Mouse (Mus musculus) large intestine, adult 2 months (tissue): ENCODE measurements at regions not wholly inside any gene's neighbourhood (a gene's known extent, or its start where the extent isn't known, plus 50 kb on each side); places are given as distances from the start of the nearest gene placed in this dataset.

Experiments used
- DNase-seq: peaks from one replicate; pipeline ENCODE4 v3.0.0-alpha.2; 2012; ENCODE audit warnings: low read depth, low spot score
- WGBS: fragments of 180-500 bp; shearing (Covaris S2); methylation state at CpG from one replicate; pipeline ENCODE4 v1.1.7; 2018; 5-methylcytosine and 5-hydroxymethylcytosine counted together

DNA sequence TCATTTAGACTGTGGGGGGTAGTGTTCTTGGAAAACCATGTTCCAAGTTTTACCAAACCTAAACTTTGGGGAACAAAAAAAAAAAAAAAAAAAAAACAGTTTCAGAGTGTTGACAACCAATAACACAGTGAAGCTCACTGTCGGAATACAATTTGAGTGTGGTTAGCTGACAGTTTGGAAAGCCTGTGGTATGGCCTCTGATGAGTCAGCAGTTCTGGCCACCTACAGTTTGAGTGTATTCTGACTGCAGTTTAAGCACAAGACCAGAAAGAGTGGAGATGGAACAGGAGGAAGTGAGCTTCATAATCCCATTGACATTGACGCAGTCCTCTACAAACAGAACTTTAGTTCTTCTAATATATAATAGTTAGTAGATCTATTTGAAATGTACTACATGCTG lies 303.0 kb downstream of the Inhba start:
- DNase-seq = no peak
- WGBS = 89% methylated on average over 2 of the region's 2 CpGs

DNA sequence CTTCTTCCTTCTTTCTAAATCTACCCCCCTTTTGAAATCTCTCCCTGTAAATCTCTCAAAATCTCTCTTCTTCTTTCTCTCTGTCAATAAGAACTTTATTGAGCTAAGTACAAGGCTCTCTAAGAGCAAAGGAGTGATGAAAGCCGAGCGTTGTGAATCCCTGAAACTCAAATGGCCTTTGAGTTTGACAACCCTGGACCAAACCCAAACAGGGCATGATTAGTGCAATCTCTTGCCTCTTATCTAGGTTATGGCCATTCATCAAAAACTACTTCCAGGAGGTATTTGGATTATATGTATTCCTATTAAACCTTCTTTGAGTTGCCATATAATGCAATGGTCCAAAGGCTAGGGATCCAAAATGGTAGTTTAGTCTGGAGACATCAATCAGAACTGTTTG lies 304.0 kb downstream of the Inhba start:
- WGBS = 52% methylated on average over 2 of the region's 2 CpGs
- DNase-seq = no peak

DNA sequence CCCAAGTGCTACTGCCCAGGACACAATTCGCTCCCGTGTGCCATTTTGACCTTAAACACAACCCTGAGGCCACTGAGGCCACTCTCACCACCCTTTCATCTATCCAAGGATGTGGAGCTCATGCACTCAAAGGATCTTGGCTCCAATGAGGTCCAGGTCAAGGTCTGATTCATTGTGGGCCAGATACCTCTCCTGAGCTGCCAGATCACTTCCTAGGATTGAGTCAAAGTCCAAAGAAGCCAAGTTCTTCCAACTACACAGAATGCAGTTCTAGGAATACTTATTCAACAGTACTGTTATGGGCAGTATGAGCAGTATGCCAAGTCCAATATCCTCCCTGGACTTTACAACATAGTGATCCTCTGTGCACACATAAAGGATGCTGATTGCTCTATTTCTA lies 304.9 kb downstream of the Inhba start:
- no peak for DNase-seq
- 87% methylated on average over 2 of the region's 2 CpGs for WGBS

DNA sequence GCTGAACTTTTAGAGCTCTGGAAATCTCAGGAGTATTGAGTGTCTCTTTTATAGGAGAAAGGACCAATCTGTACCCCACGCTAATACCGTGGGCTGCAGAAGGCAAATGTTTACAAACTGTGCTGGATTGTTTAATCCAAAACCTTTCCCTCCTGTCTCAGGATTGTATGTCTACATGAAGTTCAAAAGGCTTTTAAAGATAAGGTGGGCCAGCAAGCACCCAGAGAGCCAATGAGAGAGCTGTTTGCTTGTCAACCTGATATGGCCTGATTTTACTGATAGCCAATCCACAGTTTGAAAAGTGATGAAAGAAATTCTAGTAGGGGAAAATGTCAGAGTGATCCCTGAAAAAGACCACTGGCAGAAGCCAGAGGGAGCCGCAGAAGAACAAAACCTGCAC lies 305.8 kb downstream of the Inhba start:
- DNase-seq = no peak
- WGBS = 35% methylated on average over 3 of the region's 3 CpGs

DNA sequence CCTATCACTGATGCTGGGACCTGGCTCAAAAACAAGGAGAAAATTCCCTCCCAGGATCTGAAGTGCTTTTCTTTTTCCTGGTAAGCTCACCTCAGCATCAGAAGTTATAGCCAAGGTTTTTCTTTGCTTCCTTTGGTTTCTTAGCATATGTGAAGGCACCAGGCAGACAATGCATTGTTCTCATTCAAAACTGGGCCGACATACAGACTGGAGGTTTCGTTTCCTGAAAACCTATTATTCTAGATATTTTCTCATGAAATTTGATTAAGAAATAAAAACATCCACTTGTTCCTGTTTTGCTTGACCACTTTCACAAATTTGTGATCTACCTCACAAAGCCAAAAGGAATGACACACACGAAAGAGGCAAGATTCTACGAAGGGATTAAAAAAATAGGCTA lies 308.7 kb downstream of the Inhba start:
- DNase-seq = no peak
- WGBS = 87% methylated on average over 4 of the region's 4 CpGs

DNA sequence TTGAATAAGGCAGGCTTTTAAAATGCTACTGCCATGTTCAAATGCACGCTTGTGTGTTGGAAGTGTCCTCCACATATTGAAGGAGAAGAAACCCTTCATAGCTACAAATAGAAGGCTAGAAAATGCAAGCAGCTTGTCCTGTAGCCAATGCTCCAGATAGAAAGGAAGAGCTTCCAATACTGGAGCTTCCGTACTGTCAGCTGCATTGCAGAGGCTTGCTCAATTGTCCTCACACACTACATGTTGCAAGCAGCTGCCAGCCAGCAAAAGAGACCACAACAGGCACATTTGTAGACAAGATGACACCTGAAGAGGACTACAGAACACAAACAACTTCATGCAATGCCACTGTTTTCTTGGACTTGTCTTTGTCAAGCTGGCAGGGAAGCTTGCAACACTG lies 314.0 kb downstream of the Inhba start:
- 87% methylated on average over 2 of the region's 2 CpGs for WGBS

DNA sequence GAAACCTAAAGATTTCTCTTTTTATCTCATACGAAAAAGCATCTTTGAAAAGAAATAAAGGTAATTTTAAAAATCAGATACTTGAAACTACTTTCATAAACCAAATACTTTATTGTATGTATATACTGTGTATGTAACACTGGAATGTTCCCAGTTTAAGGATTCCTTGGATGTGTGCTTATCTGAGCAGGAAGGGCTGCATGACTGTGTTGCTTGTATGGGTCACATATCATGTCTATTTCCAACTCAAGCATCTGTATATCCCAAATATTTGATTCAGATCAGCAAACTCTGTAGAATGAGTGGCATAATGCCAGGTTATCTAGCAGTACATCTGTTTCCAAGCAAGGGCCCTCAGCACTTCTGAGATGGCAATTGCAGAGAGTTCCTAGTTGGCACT lies 330.1 kb downstream of the Inhba start:
- no peak for DNase-seq
- WGBS = 95% methylated on average over 1 of the region's 1 CpGs

More for the DNA sequence above, 314.0 kb downstream of the Inhba start:
- no peak for DNase-seq

DNA sequence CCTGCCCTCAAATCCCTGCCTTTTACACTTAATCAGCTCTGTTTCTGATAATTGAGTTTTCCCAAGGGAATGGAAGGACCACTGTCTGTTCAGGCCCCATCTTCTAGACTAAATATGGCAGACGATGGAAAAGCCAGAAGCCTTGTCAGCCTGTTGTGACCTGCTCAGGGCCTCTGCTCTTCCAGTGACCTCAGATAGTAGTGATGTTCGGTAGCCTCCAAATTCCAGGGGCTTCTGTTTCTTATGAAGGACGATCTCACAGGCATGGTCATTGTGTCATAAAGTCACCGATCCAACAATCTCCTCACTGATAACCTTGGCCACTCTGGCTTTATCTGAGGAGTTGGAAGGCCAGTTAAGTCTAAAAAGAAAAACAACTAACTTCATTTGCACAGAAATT lies 330.5 kb downstream of the Inhba start:
- whole genome bisulfite sequencing = 64% methylated on average over 4 of the region's 4 CpGs
- DNase-seq = no peak

DNA sequence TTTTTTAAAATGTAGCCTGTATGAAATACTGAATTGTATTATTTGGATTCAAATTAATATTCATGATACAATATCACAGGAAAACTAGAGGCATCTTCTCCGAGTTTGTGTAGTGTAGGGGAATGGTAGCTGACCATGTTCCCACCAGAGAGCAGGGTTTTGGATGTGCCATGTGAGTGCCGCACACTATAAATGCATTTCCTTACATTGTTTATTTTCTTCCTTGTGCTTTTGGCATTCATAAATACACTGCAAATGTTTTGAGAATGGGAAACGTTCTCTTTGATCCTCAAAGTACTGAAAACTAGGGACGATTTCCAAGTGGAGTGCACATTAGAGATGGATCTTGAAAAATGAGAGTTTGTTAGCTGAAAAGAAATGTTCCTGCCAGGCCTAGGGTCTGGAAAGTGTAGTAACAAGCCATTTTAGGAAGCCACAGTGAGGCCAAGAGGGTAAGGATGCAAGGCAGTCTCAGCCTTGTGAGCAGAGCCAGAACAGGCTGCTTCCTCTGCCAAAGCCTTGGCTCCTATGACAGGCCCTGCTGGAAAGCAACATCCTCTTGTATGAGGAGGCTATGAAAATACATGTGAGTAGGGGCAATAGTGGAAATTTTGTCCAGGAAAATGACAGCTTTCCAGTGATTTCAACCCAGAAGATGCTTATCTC lies 331.8 kb downstream of the Inhba start:
- no peak for DNase-seq
- WGBS = 69% methylated on average over 4 of the region's 4 CpGs

DNA sequence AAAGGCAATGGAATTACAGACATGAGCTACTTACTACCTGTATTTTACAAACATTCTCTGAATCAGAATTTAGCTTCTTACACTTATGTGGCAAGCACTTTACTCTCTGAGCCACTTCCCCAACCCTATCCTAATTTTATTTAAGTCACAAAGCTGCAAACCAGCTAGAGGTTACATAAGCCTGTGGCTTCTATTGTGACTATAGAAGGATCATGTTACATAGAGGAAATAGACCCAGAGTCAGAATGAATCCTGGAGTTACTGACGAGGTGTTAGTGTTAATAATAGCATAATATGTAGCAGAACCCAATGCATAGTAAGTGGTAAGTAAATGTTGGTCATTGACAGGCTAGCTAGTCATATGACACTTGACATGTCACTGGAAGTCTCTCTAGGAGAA lies 337.7 kb downstream of the Inhba start:
- WGBS = 35% methylated on average over 1 of the region's 1 CpGs
- no peak for DNase-seq

DNA sequence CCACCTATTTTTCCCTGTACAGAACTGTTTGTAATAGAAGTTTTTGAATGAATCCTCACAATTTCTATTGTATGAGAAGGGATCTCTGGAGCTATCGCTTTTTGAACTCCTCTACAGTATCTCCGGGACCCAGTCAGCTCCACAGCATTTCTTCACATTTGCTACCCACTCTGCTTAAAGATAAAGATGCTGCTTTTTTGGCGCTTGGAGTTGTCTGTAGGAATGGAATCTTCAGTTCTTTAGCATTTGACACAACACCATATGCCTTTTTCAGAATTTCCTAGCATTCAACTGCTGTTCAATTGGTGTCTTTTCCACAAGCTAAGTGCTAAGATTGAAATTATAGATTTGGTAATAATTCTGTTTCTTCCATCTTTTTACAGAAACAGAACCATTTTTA lies 338.4 kb downstream of the Inhba start:
- DNase-seq = no peak
- 87% methylated on average over 3 of the region's 3 CpGs for WGBS

DNA sequence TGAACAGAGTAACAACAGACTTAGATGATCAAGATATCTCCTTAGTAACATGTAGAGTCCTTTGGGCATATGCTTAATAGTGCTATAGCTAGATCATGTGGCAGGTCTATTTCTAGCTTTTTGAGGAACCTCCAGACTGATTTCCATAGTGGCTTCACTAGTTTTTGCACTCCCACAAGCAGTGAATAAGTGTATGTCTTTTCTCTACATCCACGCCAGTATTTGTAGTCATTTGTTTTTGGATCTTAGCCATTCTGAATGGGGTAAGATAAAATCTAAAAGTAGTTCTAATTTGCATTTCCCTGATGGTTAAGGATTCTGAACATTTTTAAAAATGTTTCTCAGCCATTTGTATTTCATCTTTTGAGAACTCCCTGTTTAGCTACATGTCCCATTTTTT lies 343.7 kb downstream of the Inhba start:
- 93% methylated on average over 1 of the region's 1 CpGs for WGBS
- DNase-seq = no peak

DNA sequence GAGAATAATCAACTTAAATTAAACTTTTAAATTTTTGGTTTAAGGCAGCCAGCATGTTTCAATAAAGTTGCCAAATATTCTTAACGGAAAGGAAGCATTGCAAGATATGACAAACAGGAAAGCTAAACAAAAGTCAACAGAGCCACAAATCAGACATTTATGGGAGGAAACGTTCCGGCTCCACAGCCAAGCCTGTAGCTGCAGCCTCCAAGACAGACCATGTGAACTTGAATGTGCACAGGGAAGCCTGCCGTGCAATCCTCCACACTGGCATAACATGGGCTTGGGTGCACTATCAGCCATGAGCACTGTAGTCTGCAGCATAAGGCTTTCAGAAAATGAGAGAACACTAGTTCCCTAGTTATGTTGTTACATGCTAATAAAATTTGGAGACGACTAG lies 367.8 kb downstream of the Inhba start:
- DNase-seq = no peak
- 46% methylated on average over 5 of the region's 5 CpGs for WGBS

DNA sequence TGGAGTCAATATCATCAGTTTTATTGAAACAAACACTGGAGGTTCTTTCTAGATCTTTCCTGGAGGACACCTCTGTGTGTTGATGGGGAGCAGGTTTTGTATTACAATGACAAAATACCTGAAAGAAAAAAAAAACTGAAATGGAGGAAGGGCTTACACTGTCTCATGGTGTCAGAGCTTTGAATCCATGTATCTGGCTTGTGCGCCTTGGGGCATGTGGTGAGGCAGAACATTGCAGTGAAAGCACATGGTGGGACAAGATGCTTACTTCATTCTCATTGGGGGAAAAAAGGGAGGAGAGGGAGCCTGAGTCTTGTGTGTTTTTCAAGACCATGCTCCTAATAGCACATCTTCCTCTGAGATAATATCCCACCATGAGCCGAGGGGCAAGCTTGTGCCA lies 368.3 kb downstream of the Inhba start:
- 94% methylated on average over 2 of the region's 2 CpGs for WGBS

DNA sequence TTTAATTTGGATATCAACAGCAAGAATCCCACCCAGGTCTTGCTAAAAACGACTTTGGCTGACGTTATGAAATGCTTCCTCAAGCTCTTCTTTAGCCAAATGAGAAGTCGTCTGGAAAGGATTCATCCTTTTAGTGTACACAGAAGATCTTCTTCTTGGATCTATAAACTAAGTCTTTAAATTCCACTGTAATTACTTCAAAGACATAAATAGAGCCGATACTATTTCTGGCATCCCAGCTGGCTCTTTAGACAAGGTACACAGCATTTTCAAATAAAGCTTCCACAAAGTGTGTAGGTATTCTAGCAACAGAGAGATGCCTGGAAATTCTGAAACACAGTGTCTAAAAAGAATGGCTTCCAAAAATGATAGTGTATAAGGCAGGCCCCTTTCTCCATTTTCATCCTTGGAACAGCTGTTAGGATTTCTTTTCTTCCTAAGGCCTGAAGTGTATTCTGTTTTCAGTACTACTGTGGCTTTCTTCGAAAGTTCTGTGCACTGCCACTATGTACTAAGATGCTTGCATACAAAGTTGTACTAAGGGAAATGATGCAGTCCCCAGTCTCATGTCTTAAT lies 371.4 kb downstream of the Inhba start:
- WGBS = 59% methylated on average over 5 of the region's 5 CpGs
- no peak for DNase-seq

More for the DNA sequence above, 368.3 kb downstream of the Inhba start:
- no peak for DNase-seq

DNA sequence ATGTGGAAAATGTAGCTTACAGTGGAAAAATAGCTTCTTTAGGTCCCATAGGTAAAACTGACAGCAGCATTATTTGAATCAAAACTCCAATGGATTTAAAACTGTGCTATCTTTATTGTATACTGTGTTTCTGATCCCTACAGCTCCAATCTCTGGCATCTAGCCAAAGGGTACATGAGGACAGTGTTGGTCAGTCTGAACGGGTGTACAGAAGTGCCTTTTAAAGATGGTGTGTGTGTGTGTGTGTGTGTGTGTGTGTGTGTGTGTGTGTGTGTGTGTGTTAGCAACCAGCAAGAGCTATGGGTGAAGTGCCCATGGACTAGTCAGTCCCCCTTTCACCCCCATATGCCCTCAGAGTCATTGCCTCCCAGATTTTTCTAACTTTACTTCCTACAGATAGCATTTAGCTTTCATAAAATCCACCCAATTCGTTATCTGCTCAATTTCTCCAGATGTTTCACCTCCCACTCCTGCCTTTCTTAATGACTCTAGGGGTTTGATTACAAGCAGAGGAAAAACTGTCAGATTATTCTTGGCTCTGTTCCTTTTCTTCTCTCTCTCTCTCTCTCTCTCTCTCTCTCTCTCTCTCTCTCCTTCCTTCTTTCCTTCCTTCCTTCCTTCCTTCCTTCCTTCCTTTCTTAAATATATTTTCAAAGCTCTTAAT lies 404.8 kb downstream of the Inhba start:
- DNase-seq = no peak
- 24% methylated on average over 2 of the region's 2 CpGs for whole genome bisulfite sequencing

DNA sequence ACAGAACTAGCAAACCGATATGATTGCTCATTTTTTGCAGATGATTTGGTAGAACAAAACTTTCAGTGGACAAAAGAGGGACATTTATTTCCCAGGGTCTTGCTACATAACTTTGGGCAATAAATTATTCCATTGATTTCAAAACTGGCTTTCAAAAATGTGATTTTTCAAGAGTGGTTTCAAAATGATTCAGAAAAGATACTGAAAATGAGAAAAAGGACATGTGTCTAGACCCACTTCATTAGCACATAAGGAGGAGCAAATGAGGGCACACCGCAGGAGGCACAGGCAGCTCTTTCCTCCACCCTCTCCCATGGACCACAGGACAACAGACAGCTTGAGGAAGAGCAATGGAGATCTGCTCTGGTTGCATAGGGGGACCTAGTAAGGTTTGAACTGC lies 412.5 kb downstream of the Inhba start:
- DNase-seq = no peak

DNA sequence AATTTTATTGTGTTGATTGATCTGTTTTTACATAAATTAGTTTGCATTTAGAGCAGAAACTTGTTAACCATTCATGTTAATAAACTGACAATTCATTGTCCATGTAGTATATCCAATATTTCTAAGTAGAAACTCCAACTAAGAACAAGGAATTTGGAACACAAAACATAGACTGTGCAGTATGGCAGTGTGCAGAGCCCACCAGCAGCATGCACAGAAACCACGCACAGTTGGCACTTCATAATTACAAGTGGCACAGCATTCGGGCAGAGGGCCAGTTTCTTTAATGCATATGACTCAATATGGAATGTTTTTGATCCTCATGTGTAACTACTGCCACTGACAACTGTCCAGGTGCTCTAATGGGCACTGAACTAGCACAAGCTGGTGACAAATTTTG lies 423.8 kb downstream of the Inhba start:
- WGBS = 74% methylated on average over 2 of the region's 2 CpGs
- DNase-seq = no peak

More for the DNA sequence above, 412.5 kb downstream of the Inhba start:
- 81% methylated on average over 2 of the region's 2 CpGs for WGBS

DNA sequence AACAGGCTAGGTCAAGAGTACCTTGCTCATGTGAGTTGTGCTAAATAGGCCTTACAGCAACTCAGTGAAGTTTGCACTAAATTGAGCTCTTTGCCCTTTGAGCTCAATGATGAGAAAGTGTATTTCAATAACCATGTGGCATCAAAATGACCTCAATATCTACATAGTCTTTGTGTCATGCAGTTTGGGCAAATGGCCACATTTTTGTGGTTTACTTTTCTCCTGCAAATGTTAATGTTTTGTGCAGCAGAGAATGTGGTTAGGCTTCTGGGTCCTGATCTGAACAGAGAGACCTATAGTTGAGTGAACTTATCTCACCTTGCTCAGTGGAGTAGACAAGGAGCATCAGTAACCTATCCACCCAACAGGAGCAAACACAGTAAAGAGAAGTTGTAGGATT lies 441.6 kb downstream of the Inhba start:
- no peak for DNase-seq

DNA sequence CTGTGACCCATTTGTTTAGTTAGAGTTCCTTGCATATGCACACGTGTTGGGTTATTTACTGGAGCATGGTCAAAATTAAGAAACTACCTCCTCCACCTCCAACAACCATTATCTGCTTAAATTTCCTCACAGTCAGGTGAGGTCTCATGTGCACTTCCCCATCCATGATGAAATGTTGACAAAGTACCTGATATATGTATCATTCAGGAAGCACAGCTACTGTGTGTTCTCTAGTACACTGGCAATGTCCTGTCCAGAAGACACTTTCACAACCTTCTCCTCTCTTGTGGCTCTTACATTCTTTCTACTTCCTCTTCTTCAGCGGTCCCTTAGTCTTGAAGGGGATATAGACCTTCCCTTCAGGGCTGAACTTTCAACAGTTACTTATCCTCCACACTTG lies 448.1 kb downstream of the Inhba start:
- DNase-seq = no peak
- 71% methylated on average over 2 of the region's 2 CpGs for WGBS

DNA sequence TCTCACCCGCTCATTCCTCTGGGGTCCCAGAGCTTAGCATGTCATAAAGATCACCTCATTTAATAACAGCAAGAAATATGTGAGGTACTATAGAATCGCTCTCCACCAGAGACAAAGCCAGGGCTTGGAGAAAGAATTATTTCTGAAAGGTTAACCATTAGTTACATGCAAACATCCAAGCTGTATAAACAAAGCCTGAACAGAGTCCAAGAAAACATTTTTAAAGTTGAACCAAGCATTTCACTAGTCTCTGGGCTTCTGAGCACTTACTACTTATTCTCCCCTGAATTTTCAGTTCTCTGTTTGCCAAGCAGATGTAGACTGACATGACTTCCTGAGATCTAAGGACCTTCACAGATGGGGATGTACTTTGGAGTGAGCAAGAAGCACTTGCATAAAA lies 450.0 kb downstream of the Inhba start:
- 72% methylated on average over 2 of the region's 2 CpGs for WGBS
- DNase-seq = no peak
